Mouse (Mus musculus) B cell, adult 67 days (primary cell): Measurements from ENCODE around the gene Ndufaf8. TPM values are rescaled to one million over a fixed set of nuclear protein-coding genes. Genes with fewer than 3 reads are reported as not detected.

Source experiments
- total RNA-seq, 2 experiments: library from RNA; stranded (reverse); gene quantifications; 4 replicates each; pipeline ENCODE4 v1.2.4; 2023

Gene Ndufaf8
- 10 to 100 TPM; 30.3 to 47.7 TPM for total RNA-seq

DNA sequence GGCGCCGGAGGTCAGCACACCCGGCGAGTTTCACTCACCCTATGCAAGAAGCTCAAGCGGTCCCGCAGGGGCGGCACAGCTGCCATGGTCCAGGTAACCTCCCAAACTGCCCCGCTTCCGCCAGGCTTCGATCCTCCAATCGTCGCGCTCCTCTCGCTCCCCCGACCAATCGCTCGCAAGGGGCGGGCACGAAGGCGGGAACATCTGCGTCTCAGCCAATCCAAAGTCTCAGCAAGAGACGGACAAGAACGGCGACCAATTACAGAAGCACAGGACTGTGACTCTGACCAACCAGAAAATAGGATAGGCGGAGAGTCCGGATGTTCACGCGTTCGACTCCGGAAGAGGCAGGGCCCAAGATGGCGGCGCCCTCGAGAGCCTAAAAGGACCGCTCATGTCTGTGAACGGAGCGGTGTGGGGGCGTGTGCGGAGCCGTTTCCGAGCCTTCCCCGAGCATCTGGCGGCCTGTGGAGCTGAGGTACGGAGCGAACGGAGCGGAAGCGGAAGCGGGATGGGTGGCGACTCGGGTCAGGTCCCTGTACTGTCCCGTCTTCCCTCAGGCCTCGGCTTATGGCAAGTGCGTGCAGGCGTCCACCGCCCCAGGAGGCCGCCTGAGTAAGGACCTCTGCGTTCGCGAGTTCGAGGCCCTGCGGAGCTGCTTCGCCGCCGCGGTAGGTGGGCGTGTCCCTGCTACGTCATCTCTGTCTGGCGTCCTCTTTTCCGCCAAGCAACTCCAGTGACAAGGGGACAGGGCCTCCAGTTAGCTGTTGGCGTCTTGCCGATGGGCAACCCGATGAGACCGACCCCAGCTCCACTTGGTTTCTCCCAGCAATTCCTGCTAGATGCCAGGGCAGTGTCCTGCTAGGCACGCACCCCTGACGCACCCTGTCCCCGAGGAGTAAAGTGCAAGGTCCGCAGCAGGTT lies at the start of gene Ndufaf8, which contains the start of gene Tepsin:
TSS of gene Ndufaf8 (plus strand) at position 341 of the 924 bp plus-strand sequence.
TSS of gene Tepsin (minus strand) at position 144 of the 924 bp plus-strand sequence.

GRCm38 (mm10) chr11:120086702-120087152 lies 12.0 kb upstream of the Ndufaf8 start, which contains the start of gene Cep131:
TSS of gene Cep131 (minus strand) at chr11:120086827.

Other genes starting within 250 kb of the Ndufaf8 start
- gene Chmp6, start 185.5 kb upstream of the Ndufaf8 start, total RNA-seq = 10 to 100 TPM; 32.9 to 36.9 TPM
- gene Baiap2, start 156.2 kb upstream of the Ndufaf8 start, total RNA-seq = 10 to 100 TPM; 21.3 to 21.7 TPM
- gene Aatk, start 51.8 kb upstream of the Ndufaf8 start, total RNA-seq = not detected
- gene Cep131, start 12.1 kb upstream of the Ndufaf8 start, total RNA-seq = 10 to 100 TPM; 16.6 to 21.7 TPM
- 10 to 100 TPM; 24.2 to 27.0 TPM for gene Tepsin, start 197 bp upstream of the Ndufaf8 start, total RNA-seq
- 100 to 1,000 TPM; 103 to 108 TPM for gene Slc38a10, start 52.4 kb downstream of the Ndufaf8 start, total RNA-seq
- under 1 TPM in 1 of 2 experiments, not detected in 1; 0.12 TPM for gene Bahcc1, start 134.0 kb downstream of the Ndufaf8 start, total RNA-seq
- 1,000 to 10,000 TPM; 1,199 to 1,232 TPM for gene Actg1, start 249.6 kb downstream of the Ndufaf8 start, total RNA-seq